Mouse (Mus musculus) lung, embryonic 14.5 days (tissue): ENCODE data around the gene Tgm1. TPM values are rescaled to one million over a fixed set of nuclear protein-coding genes. Genes with fewer than 3 reads are reported as not detected.

ENCODE experiments used
- ATAC-seq: fragments of 200-750 bp; cut with Nextera tagmentation; 2 replicates; pipeline ENCODE4 v1.8.0; 2017; ENCODE audit warnings: mild to moderate bottlenecking, moderate TSS enrichment, moderate library complexity; ENCODE audit not compliant: insufficient read depth
- DNase-seq: peaks from one replicate; pipeline ENCODE4 v3.0.0-alpha.2; 2015
- H3K27ac ChIP-seq: fragments of 300-500 bp; sonication (generic); 2 replicates; pipeline ENCODE4 v1.5.1; 2014; ENCODE audit warnings: low read depth, mild to moderate bottlenecking, moderate library complexity
- H3K27me3 ChIP-seq: fragments of 300-500 bp; sonication (generic); 2 replicates; pipeline ENCODE4 v1.6.1; 2014; ENCODE audit warnings: low read length, control low read depth; ENCODE audit not compliant: insufficient read depth
- H3K36me3 ChIP-seq: fragments of 300-500 bp; sonication (generic); 2 replicates; pipeline ENCODE4 v1.6.1; 2014; ENCODE audit warnings: control low read depth; ENCODE audit not compliant: insufficient read depth
- H3K4me1 ChIP-seq: fragments of 300-500 bp; sonication (generic); 2 replicates; pipeline ENCODE4 v1.6.1; 2014; ENCODE audit warnings: antibody characterized with exemption, control low read depth; ENCODE audit not compliant: insufficient read depth
- H3K4me2 ChIP-seq: fragments of 300-500 bp; sonication (generic); 2 replicates; pipeline ENCODE4 v1.6.1; 2014; ENCODE audit warnings: mild to moderate bottlenecking
- H3K4me3 ChIP-seq: fragments of 300-500 bp; sonication (generic); 2 replicates; pipeline ENCODE4 v1.5.1; 2014; ENCODE audit warnings: low read depth, low read length
- H3K9ac ChIP-seq: fragments of 300-500 bp; sonication (generic); 2 replicates; pipeline ENCODE4 v1.6.1; 2014
- H3K9me3 ChIP-seq: fragments of 300-500 bp; sonication (generic); 2 replicates; pipeline ENCODE4 v1.6.1; 2016; ENCODE audit warnings: low read depth, low read length, control low read depth
- CTCF ChIP-seq: IDR thresholded peaks from 2 replicates; pipeline ENCODE4 v1.5.1; 2016; ENCODE audit warnings: antibody characterized with exemption, low read depth
- WGBS: fragments of 180-500 bp; shearing (Covaris S2); extraction: QIAGEN DNeasy Blood & Tissue Kit; methylation state at CpG from one replicate; pipeline ENCODE4 v1.1.7; 2014; 5-methylcytosine and 5-hydroxymethylcytosine counted together
- polyA plus RNA-seq: library from polyadenylated mRNA; unstranded; fragments of >200 nt; fragmentation: Nextera tagmentation; extraction: Ambion mirVana; gene quantifications from 2 replicates; pipeline ENCODE4 v1.2.1, GENCODE M21; 2014

The Tgm1 gene
- polyA plus RNA-seq, 1 experiment from 2014 or later: 0.89 TPM

DNA sequence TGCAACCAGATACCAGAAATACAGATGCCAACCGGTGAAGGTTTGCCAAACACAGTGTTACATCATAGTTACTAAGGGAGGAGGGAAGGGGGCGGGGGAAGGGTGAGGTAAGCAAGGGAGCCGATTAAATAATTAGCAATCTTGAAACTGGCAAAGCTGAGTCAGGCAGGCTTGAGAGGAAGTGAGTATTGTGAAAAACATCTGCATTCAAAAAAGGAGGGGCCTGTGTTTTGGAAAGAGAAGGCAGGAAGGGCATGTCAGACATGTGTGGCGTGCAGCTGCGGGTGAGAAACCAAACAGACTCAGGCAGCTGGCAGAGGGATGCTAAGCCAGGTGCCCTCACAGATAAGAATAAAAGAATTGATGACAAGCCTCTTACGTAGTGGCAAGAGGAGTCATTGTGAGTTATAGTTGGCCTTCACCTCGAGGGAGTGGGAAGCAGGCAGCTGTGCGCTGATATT lies 10.7 kb upstream of the Tgm1 start:
- TF ChIP-seq CTCF: no peak
- no peak overlapping the region for H3K4me2 ChIP-seq
- ATAC-seq (no peak), DNase-seq (peak; percentile 22)
- WGBS: 41% methylated on average over 8 of the region's 8 CpGs
- no peak overlapping the region for H3K4me3 ChIP-seq
- peaks cover under 1% of the 10 kb centered on the region; the same call in 1 of the 2 replicates for H3K36me3 ChIP-seq
- H3K9me3 ChIP-seq: no peaks in the 10 kb centered on the region
- H3K9ac ChIP-seq: no peak overlapping the region
- no peaks in the 10 kb centered on the region for H3K27me3 ChIP-seq
- no peak overlapping the region for H3K27ac ChIP-seq
- peaks cover 4% of the 10 kb centered on the region; the same call in 1 of the 2 replicates for H3K4me1 ChIP-seq

- no peak for DNase-seq
- peaks cover 4% of the 10 kb centered on the region; the same call in 1 of the 2 replicates for H3K4me1 ChIP-seq
- H3K4me2 ChIP-seq: no peak overlapping the region
- WGBS: 90% methylated on average over 7 of the region's 7 CpGs
- ATAC-seq: no peak
- no peak for TF ChIP-seq CTCF
- H3K4me3 ChIP-seq: no peak overlapping the region
- no peaks in the 10 kb centered on the region for H3K27me3 ChIP-seq
- no peak overlapping the region for H3K27ac ChIP-seq
- H3K9ac ChIP-seq: no peak overlapping the region
- peaks cover 11% of the 10 kb centered on the region for H3K36me3 ChIP-seq
- H3K9me3 ChIP-seq: no peaks in the 10 kb centered on the region
These were observed 9.7 kb upstream of the Tgm1 start for GRCm38 (mm10) chr14:55723433-55723832.

DNA sequence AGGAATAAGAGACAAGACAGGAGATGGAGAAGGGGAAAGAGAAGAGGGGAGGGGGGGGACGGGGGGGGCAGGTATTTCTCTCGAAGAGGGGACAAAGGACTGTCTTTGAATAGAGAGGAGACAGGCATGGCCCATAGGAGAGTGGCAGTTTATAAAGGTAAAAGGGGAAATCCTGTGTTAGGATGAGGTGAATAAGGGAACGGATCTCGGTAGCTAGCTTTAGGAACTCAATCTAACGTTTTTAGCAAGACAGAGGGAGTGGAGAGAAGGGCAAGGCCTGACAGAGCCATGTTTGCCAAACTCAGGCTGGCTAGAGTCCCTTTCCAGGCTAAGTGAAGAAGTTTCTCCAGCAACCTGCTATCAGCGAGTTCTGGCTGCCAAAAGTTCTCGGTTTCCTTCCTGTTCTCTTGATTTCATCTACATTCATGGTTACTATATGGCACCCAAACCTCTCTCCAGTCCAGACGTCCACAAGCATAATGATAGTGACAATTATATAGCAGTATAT lies 8.8 kb upstream of the Tgm1 start:
- Histone ChIP-seq H3K27me3 (no peaks in the 10 kb centered on the region), H3K4me1 (no peaks in the 10 kb centered on the region), H3K36me3 (peaks cover 18% of the 10 kb centered on the region), H3K27ac (peak overlapping the region; percentile 88; the same call in 1 of the 2 replicates), H3K9me3 (no peaks in the 10 kb centered on the region), H3K9ac (peak overlapping the region; percentile 72; the same call in 1 of the 2 replicates), H3K4me2 (peak overlapping the region; percentile 74), H3K4me3 (peak overlapping the region; percentile 81)
- no peak for TF ChIP-seq CTCF
- ATAC-seq (no peak), DNase-seq (no peak)
- WGBS: 49% methylated on average over 8 of the region's 8 CpGs

DNA sequence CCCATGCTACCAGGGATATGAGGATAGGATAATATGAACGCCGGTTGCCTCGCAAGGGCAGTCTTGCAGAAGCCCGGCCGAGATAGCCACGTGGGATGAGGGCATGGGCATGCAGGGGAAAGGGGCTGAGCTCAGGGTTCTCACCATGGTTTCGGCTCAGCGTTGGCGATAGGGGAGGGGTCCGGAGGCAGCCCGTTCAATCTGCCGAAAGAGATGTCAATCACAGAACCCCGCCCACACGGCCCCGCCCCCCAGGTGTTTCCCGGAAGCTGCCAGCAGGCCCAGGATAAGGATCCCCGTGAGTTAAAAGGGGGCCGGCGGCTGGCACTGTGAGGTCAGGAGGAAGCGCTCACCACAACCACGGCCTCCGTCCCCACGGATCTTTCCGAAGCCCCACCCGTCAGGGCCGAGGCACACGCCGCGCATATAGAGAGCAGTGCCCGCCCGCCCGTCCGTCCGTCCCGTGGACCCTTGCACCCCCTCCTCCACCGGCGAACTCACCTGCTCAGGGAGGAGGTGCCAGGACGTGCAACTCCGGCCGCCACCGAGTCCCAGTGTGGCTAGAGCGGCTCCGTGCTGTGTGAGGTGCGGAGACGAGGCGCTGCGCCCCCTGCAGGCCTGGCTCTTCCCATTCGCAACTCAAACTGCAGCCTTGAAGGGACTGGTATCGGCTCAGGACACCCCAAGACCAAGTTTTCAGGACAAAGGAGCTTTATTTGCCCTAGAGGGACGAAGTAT lies 8.1 kb upstream of the Tgm1 start, which contains the start of gene Rabggta:
Gene Rabggta (minus strand): TSS at position 564 of the 738 bp plus-strand sequence.
- Histone ChIP-seq H3K27ac (peak within 1 kb of the TSS; percentile 88), H3K4me3 (peak within 1 kb of the TSS; percentile 81), H3K4me1 (no peaks in the 10 kb centered on the region), H3K9ac (peak within 1 kb of the TSS; percentile 72), H3K4me2 (peak within 1 kb of the TSS; percentile 74), H3K27me3 (no peaks in the 10 kb centered on the region), H3K36me3 (peaks cover 23% of the 10 kb centered on the region), H3K9me3 (no peaks in the 10 kb centered on the region)
- under 1% methylated on average over 50 of the region's 50 CpGs for WGBS
- TF ChIP-seq CTCF: peak; percentile 98
- DNase-seq: peak; percentile 97
- ATAC-seq: peak; percentile 97

- WGBS: 66% methylated on average over 6 of the region's 6 CpGs
- ATAC-seq: no peak
These were observed 7.3 kb upstream of the Tgm1 start for GRCm38 (mm10) chr14:55721076-55721475.

DNA sequence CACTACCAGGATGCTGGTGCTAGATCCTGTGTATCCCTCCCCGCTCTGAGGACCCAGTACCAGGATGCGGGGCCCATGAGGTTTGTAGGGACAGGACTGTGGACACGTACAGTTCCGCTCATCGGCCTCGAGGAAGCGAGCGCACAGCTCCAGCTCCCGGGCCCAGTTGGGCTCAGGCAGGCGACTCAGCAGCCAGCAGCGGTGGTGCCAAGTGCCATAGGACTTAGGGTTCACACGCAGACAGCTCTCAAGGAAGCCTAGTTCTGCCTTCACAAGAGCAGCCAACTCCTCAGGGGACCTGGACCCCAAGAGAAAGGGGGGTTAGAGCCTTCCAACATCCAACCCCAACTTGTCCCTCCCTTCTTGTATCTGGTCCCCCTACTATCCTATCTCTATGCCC lies 6.9 kb upstream of the Tgm1 start:
- Histone ChIP-seq H3K4me1 (no peaks in the 10 kb centered on the region), H3K9ac (no peak overlapping the region), H3K36me3 (peaks cover 33% of the 10 kb centered on the region), H3K4me2 (no peak overlapping the region; the same call in 1 of the 2 replicates), H3K4me3 (no peak overlapping the region), H3K9me3 (no peaks in the 10 kb centered on the region), H3K27ac (no peak overlapping the region), H3K27me3 (no peaks in the 10 kb centered on the region)
- TF ChIP-seq CTCF: no peak
- DNase-seq: no peak
- ATAC-seq: no peak
- 91% methylated on average over 12 of the region's 12 CpGs for WGBS

More at GRCm38 (mm10) chr14:55721076-55721475, 7.3 kb upstream of the Tgm1 start:
- no peaks in the 10 kb centered on the region for H3K4me1 ChIP-seq
- H3K9me3 ChIP-seq: no peaks in the 10 kb centered on the region
- H3K4me3 ChIP-seq: peak overlapping the region; percentile 81
- H3K9ac ChIP-seq: peak overlapping the region; percentile 72
- no peak overlapping the region for H3K27ac ChIP-seq
- no peak for DNase-seq
- no peaks in the 10 kb centered on the region for H3K27me3 ChIP-seq
- TF ChIP-seq CTCF: no peak
- H3K36me3 ChIP-seq: peaks cover 31% of the 10 kb centered on the region
- peak overlapping the region; percentile 74 for H3K4me2 ChIP-seq

- no peak overlapping the region for H3K9ac ChIP-seq
- ATAC-seq (no peak), DNase-seq (no peak)
- no peaks in the 10 kb centered on the region for H3K4me1 ChIP-seq
- no peak for TF ChIP-seq CTCF
- H3K36me3 ChIP-seq: peaks cover 33% of the 10 kb centered on the region
- no peaks in the 10 kb centered on the region for H3K27me3 ChIP-seq
- H3K4me2 ChIP-seq: no peak overlapping the region
- H3K27ac ChIP-seq: no peak overlapping the region
- no peak overlapping the region for H3K4me3 ChIP-seq
- 88% methylated on average over 6 of the region's 6 CpGs for WGBS
- H3K9me3 ChIP-seq: no peaks in the 10 kb centered on the region
These were observed 6.0 kb upstream of the Tgm1 start for GRCm38 (mm10) chr14:55719737-55720136.
